Mouse (Mus musculus): ENCODE measurements around the gene Card19. TPM values are rescaled to one million over a fixed set of nuclear protein-coding genes. Genes with fewer than 3 reads are reported as not detected.

The Card19 gene
- 48.7 TPM for polyA plus RNA-seq (2014; fragmentation: Illumina TruSeq; extraction: RNeasy Lipid Tissue Mini Kit (QIAGEN cat#74804); ENCODE audit: insufficient read depth, low read depth, low replicate concordance)

DNA sequence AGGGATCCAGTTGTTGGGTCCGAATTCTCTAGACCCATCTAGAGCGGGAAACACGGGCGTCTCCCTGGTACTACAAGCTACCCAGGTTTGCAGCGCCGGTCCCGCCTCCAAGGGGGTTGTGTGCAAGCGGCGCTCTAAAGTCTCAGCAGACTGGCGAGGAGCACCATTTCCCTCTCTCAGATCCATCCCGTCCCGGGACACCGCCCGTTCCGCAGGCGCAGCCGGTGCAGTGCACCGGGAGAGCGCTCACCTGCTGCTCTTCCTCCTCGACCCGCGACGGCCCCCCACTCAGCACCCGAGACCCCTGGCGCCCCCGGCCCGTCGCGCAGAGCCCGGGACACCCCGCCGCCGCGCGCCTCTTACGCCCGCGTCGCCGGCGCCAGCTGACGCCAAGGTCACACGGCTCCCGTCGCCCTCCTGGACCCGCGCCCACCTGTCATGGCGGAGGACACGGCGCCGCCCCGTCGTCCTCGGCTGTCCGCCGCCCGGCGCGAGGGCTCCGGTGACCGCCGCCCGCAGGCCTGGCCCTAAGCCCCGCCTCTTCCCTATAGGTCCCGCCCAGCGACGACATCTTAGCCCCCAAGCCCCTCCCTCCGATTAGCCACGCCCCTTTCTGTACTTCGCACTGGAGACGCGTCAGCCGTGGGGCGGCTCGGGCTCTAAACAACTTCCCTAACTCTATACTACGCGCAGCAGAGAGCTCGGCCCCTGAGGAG lies at the start of gene Card19:
Gene Card19 (minus strand): TSS at position 534 of the 716 bp plus-strand sequence.

DNA sequence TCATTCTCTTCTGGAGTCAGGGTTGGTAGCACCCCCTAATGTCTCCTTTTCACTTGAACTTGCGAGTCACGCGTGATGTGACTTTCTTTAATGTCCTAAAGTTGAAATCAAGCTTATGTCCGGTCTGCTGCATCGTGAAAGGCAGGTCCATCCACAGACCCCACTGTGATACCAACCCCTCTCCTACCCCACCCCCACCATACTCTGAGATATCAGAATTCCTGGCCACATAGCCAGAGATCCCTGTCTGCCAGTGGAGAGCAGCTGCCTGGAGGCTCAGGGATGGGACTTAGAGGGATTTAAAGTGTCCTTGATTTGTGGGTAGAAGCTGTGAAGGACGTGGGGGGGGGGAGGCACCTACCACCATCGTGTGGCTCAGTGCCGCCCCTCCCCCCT lies 32.6 kb upstream of the Card19 start, which contains the start of gene Susd3:
Gene Susd3 (minus strand): TSS at position 240 of the 396 bp plus-strand sequence.

DNA sequence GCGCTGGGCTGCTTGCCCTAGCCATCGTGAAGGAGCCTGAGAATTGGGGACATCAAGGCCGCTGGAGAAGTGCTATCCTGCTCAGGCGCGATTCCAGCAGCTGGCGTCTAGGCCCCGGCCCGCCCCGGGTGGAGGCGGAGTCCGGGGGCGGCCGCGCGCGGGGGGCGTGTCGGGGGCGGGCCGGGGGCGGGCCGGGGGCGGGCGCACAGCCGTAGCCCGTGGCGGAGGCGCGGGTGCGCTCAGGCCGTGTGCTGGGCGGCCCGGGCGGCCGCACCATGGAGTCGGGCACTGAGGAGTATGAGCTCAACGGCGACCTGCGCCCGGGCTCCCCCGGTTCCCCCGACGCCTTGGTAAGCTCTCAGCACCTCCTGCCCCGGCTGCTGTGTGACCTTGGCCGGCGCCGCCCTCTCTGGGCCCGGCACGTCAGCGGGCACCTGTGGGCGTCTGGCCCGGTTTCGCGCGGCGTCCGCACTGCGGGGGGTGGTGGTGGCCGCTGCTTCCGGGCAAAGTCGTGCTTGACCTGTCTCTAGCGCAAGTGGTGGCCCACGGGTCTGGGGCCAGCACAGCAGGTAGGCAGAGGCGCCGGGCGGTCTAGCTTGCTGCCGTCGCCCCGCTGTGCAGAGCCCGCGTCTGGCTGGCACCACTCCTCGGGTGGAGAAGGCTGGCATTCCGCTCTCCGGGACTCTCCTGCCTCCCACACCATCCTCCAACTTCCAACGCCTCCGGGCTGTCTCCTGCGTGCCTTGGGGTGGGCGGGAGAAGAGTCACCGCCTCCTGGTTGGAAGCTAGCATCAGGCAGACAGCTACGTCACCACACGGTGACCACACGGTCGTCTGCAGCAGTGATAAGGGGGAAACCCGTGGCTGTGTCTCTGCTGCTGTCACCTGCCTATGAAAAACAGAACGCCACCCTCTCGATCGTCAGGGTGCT lies 28.3 kb downstream of the Card19 start, which contains the start of gene Ninj1:
Gene Ninj1 (plus strand): TSS at position 198 of the 931 bp plus-strand sequence.

Other genes starting within 250 kb of the Card19 start
- 38.1 TPM for gene Fam120a, start 248.0 kb downstream of the Card19 start, polyA plus RNA-seq (2014; fragmentation: Illumina TruSeq; extraction: RNeasy Lipid Tissue Mini Kit (QIAGEN cat#74804); ENCODE audit: insufficient read depth, low read depth, low replicate concordance)
- 0.22 TPM for gene Wnk2, start 68.0 kb downstream of the Card19 start, polyA plus RNA-seq (2014; fragmentation: Illumina TruSeq; extraction: RNeasy Lipid Tissue Mini Kit (QIAGEN cat#74804); ENCODE audit: insufficient read depth, low read depth, low replicate concordance)
- 43.2 TPM for gene Ninj1, start 28.6 kb downstream of the Card19 start, polyA plus RNA-seq (2014; fragmentation: Illumina TruSeq; extraction: RNeasy Lipid Tissue Mini Kit (QIAGEN cat#74804); ENCODE audit: insufficient read depth, low read depth, low replicate concordance)
- gene Susd3, start 32.7 kb upstream of the Card19 start, polyA plus RNA-seq (2014; fragmentation: Illumina TruSeq; extraction: RNeasy Lipid Tissue Mini Kit (QIAGEN cat#74804); ENCODE audit: insufficient read depth, low read depth, low replicate concordance), result 7.2 TPM
- 3.0 TPM for gene Fgd3, start 104.3 kb upstream of the Card19 start, polyA plus RNA-seq (2014; fragmentation: Illumina TruSeq; extraction: RNeasy Lipid Tissue Mini Kit (QIAGEN cat#74804); ENCODE audit: insufficient read depth, low read depth, low replicate concordance)
- 28.4 TPM for gene Bicd2, start 125.5 kb upstream of the Card19 start, polyA plus RNA-seq (2014; fragmentation: Illumina TruSeq; extraction: RNeasy Lipid Tissue Mini Kit (QIAGEN cat#74804); ENCODE audit: insufficient read depth, low read depth, low replicate concordance)
- gene Ippk, start 205.2 kb upstream of the Card19 start, polyA plus RNA-seq (2014; fragmentation: Illumina TruSeq; extraction: RNeasy Lipid Tissue Mini Kit (QIAGEN cat#74804); ENCODE audit: insufficient read depth, low read depth, low replicate concordance), result 8.8 TPM